Mouse (Mus musculus): ENCODE measurements at regions not wholly inside any gene's neighbourhood (a gene's known extent, or its start where the extent isn't known, plus 50 kb on each side); places are given as distances from the start of the nearest gene placed in this dataset.

GRCm38 (mm10) chr2:169244572-169244971 is 289.2 kb upstream of the Zfp64 start:
- DNase-seq (ENCODE audit: inconsistent age in 2 of 2, low spot score in 1 of 2): no peak

- DNase-seq (ENCODE audit: inconsistent age in 2 of 2, low spot score in 1 of 2): no peak
Measured at GRCm38 (mm10) chr2:169243981-169244380, 288.6 kb upstream of the Zfp64 start.

- DNase-seq (ENCODE audit: inconsistent age in 2 of 2, low spot score in 1 of 2): no peak
Measured at GRCm38 (mm10) chr2:169237856-169238255, 282.5 kb upstream of the Zfp64 start.

GRCm38 (mm10) chr2:169237321-169237720 is 281.9 kb upstream of the Zfp64 start:
- no peak for DNase-seq (ENCODE audit: inconsistent age in 2 of 2, low spot score in 1 of 2)

- no peak for DNase-seq (ENCODE audit: inconsistent age in 2 of 2, low spot score in 1 of 2)
Measured at GRCm38 (mm10) chr2:169234368-169235070, 279.1 kb upstream of the Zfp64 start.

GRCm38 (mm10) chr2:169233151-169234123 is 278.1 kb upstream of the Zfp64 start:
- DNase-seq (ENCODE audit: inconsistent age in 2 of 2, low spot score in 1 of 2): no peak

- DNase-seq (ENCODE audit: inconsistent age in 2 of 2, low spot score in 1 of 2): no peak
Measured at GRCm38 (mm10) chr2:169222264-169222663, 266.9 kb upstream of the Zfp64 start.

- no peak for DNase-seq (ENCODE audit: inconsistent age in 2 of 2, low spot score in 1 of 2)
Measured at GRCm38 (mm10) chr2:169221141-169221540, 265.8 kb upstream of the Zfp64 start.

GRCm38 (mm10) chr2:169215546-169216043 is 260.2 kb upstream of the Zfp64 start:
- no peak for DNase-seq (ENCODE audit: inconsistent age in 2 of 2, low spot score in 1 of 2)

GRCm38 (mm10) chr2:169214396-169214795 is 259.0 kb upstream of the Zfp64 start:
- no peak for DNase-seq (ENCODE audit: inconsistent age in 2 of 2, low spot score in 1 of 2)

GRCm38 (mm10) chr2:169213314-169213713 is 257.9 kb upstream of the Zfp64 start:
- DNase-seq (ENCODE audit: inconsistent age in 2 of 2, low spot score in 1 of 2): peak; percentile 45 to 55

GRCm38 (mm10) chr2:169212676-169213257 is 257.4 kb upstream of the Zfp64 start:
- no peak for DNase-seq (ENCODE audit: inconsistent age in 2 of 2, low spot score in 1 of 2)

- DNase-seq (ENCODE audit: inconsistent age in 2 of 2, low spot score in 1 of 2): peak; percentile 47 to 72
Measured at GRCm38 (mm10) chr2:169204254-169204752, 248.9 kb upstream of the Zfp64 start.

GRCm38 (mm10) chr2:169191974-169192373 is 236.6 kb upstream of the Zfp64 start:
- no peak for DNase-seq (ENCODE audit: inconsistent age in 2 of 2, low spot score in 1 of 2)

GRCm38 (mm10) chr2:169191465-169191864 is 236.1 kb upstream of the Zfp64 start:
- no peak for DNase-seq (ENCODE audit: inconsistent age in 2 of 2, low spot score in 1 of 2)

GRCm38 (mm10) chr2:169177565-169177964 is 222.2 kb upstream of the Zfp64 start:
- DNase-seq (ENCODE audit: inconsistent age in 2 of 2, low spot score in 1 of 2): no peak

GRCm38 (mm10) chr2:169168795-169169194 is 213.4 kb upstream of the Zfp64 start:
- no peak for DNase-seq (ENCODE audit: inconsistent age in 2 of 2, low spot score in 1 of 2)

- DNase-seq (ENCODE audit: inconsistent age in 2 of 2, low spot score in 1 of 2): no peak
Measured at GRCm38 (mm10) chr2:169168376-169168775, 213.0 kb upstream of the Zfp64 start.

GRCm38 (mm10) chr2:169161651-169162050 is 206.3 kb upstream of the Zfp64 start:
- no peak for DNase-seq (ENCODE audit: inconsistent age in 2 of 2, low spot score in 1 of 2)

- no peak for DNase-seq (ENCODE audit: inconsistent age in 2 of 2, low spot score in 1 of 2)
Measured at GRCm38 (mm10) chr2:169158760-169159159, 203.4 kb upstream of the Zfp64 start.

- DNase-seq (ENCODE audit: inconsistent age in 2 of 2, low spot score in 1 of 2): peak in 1 of 2 experiments; percentile 27
Measured at GRCm38 (mm10) chr2:169158005-169158673, 202.8 kb upstream of the Zfp64 start.

Data from adrenal gland, adult (tissue).